Mouse (Mus musculus) liver, postnatal 0 days (tissue): Measurements from ENCODE around the gene Hist2h3b. TPM values are rescaled to one million over a fixed set of nuclear protein-coding genes. Genes with fewer than 3 reads are reported as not detected.

Source experiments
- ATAC-seq: fragments of 200-750 bp; cut with Nextera tagmentation; 2 replicates; pipeline ENCODE4 v1.8.0; 2017; ENCODE audit warnings: mild to moderate bottlenecking, moderate library complexity
- DNase-seq: peaks from one replicate; pipeline ENCODE4 v3.0.0-alpha.2; 2016
- H3K27ac ChIP-seq: fragments of 300-500 bp; sonication (generic); 2 replicates; pipeline ENCODE4 v1.5.1; 2014; ENCODE audit warnings: antibody characterized with exemption, moderate library complexity, mild to moderate bottlenecking, low read depth
- H3K27me3 ChIP-seq: fragments of 300-500 bp; sonication (generic); 2 replicates; pipeline ENCODE4 v1.6.1; 2014; ENCODE audit warnings: low read length, control low read depth, mixed read lengths; ENCODE audit not compliant: insufficient read depth
- H3K36me3 ChIP-seq: fragments of 300-500 bp; sonication (generic); replicated peaks from 2 replicates; pipeline ENCODE4 v1.6.1; 2014; ENCODE audit warnings: mild to moderate bottlenecking, control low read depth, low read length, moderate library complexity, mixed read lengths; ENCODE audit not compliant: insufficient read depth
- H3K4me1 ChIP-seq: fragments of 300-500 bp; sonication (generic); 2 replicates; pipeline ENCODE4 v1.6.1; 2014; ENCODE audit warnings: antibody characterized with exemption, mild to moderate bottlenecking, control low read depth; ENCODE audit not compliant: insufficient read depth
- H3K4me2 ChIP-seq: fragments of 300-500 bp; sonication (generic); 2 replicates; pipeline ENCODE4 v1.6.1; 2014; ENCODE audit warnings: low read depth, mild to moderate bottlenecking, low read length, moderate library complexity, mixed read lengths
- H3K4me3 ChIP-seq: fragments of 300-500 bp; sonication (generic); 2 replicates; pipeline ENCODE4 v1.5.1; 2014; ENCODE audit warnings: low read depth, low read length
- H3K9ac ChIP-seq: fragments of 300-500 bp; sonication (generic); replicated peaks from 2 replicates; pipeline ENCODE4 v1.6.1; 2014; ENCODE audit warnings: mild to moderate bottlenecking, moderate library complexity
- H3K9me3 ChIP-seq: fragments of 300-500 bp; sonication (generic); 2 replicates; pipeline ENCODE4 v1.6.1; 2016; ENCODE audit warnings: mild to moderate bottlenecking, control low read depth, low read length, mixed read lengths
- CTCF ChIP-seq: sonication (generic); IDR thresholded peaks from 2 replicates; pipeline ENCODE4 v1.5.1; 2016; ENCODE audit warnings: antibody characterized with exemption, low read depth
- EP300 ChIP-seq: IDR thresholded peaks from 2 replicates; pipeline ENCODE4 v1.6.1; 2016; ENCODE audit warnings: antibody characterized with exemption, low read depth, mild to moderate bottlenecking
- WGBS: fragments of 180-500 bp; shearing (Covaris S2); extraction: QIAGEN DNeasy Blood & Tissue Kit; methylation state at CpG from one replicate; pipeline ENCODE4 v1.1.7; 2014; ENCODE audit not compliant: insufficient replicate concordance; 5-methylcytosine and 5-hydroxymethylcytosine counted together
- polyA plus RNA-seq: library from polyadenylated mRNA; unstranded; fragments of >200 nt; fragmentation: Nextera tagmentation; extraction: Ambion mirVana; gene quantifications from 2 replicates; pipeline ENCODE4 v1.2.1, GENCODE M21; 2015

The Hist2h3b gene
- polyA plus RNA-seq, 1 experiment from 2014 or later = 84.5 TPM

DNA sequence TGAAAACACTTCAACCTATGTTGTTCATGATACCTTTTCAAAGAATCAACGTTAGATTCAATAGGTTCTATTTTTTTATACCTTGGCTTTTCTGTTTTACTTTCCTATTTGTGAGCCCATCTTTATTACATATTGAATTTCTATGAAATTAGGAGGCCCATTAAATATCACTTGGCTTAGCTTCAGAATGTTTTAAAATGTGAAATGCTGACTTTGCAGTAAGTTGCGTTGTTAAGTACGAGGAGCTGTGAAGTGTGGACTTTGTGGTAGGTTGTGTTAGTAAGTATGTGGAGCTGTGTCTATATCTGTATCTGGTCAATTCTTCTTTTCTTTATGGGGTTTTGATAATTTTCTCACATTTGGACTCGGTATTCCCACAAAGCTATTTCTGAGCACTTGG is 29.9 kb downstream of the Hist2h3b start:
- Histone ChIP-seq H3K4me2 (no peak overlapping the region), H3K9me3 (no peaks in the 10 kb centered on the region), H3K27me3 (no peaks in the 10 kb centered on the region), H3K4me1 (peaks cover 2% of the 10 kb centered on the region; the same call in 1 of the 2 replicates), H3K36me3 (no peaks in the 10 kb centered on the region), H3K4me3 (no peak overlapping the region), H3K27ac (no peak overlapping the region), H3K9ac (no peak overlapping the region)
- ATAC-seq (no peak), DNase-seq (no peak)
- no peak for TF ChIP-seq CTCF
- 84% methylated on average over 4 of the region's 4 CpGs for WGBS

DNA sequence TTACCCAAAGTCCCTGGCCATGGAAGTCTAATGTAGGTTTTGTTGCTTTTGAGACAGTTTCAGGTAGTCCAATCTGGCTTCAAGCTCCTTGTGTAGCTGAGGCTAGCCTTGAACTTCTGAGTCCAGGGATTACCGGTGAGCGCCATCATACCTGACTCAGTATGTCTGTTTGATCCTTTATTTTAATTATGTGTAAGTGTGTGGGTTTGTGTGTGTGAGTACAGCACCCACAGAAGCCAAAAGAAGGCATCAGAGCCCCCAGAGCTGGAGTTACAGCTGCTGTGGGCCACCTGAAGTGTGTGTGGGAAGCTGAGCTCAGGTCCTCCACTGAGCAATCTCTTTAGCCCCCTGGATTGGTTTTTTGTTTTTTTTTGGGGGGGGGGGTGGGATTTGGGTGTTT is 31.1 kb downstream of the Hist2h3b start:
- no peak for DNase-seq
- Histone ChIP-seq H3K4me3 (no peak overlapping the region), H3K27ac (no peak overlapping the region), H3K9ac (no peak overlapping the region), H3K27me3 (no peaks in the 10 kb centered on the region), H3K4me2 (no peak overlapping the region), H3K9me3 (no peaks in the 10 kb centered on the region), H3K36me3 (no peaks in the 10 kb centered on the region), H3K4me1 (no peaks in the 10 kb centered on the region; the same call in 1 of the 2 replicates)
- ATAC-seq = no peak
- 93% methylated on average over 2 of the region's 2 CpGs for WGBS
- TF ChIP-seq CTCF (no peak), EP300 (no peak)

DNA sequence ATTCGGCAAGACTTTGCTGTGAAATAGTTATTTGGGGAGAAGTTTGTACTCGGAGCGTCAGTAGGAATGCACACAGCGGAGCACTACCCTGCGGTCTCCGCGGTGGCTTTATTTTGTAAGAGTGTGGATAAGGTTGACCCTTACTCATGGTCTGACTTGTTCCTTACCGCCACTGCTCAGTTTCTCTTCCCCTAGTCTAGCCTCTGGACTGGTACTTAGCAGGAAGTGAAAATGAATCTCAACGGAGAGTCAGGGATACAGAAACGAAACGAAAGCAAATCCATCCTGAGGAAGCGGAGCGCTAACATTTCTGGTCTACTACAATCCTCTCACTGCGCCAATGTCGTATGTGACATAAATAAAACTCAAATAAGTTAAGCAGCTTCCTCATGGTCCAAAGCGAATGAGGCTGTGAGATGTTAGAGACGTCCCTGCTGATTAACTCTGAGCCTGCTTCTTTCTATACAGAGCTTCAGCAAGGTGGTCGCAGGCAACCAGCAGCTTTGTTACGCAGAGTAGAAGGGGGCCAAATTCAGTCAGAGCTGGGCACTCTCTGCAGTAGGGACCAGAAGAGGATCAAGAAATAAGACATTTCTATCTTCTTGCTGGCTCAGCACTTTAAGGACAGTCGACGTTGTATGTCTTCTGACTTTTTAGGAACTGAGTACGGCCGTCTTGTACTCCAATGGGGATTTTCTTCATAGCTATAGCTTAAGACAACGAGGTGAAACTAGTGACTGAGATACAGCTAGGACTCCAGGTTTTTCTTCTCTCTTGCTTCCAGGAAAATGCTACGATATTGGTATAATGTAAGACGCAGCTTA is 32.5 kb downstream of the Hist2h3b start:
- 50% methylated on average over 26 of the region's 26 CpGs for WGBS
- Histone ChIP-seq H3K9ac (no peak overlapping the region; the same call in 1 of the 2 replicates), H3K4me2 (peak overlapping the region; percentile 61), H3K36me3 (no peaks in the 10 kb centered on the region), H3K9me3 (no peaks in the 10 kb centered on the region), H3K4me1 (no peaks in the 10 kb centered on the region; the same call in 1 of the 2 replicates), H3K27me3 (no peaks in the 10 kb centered on the region), H3K4me3 (peak overlapping the region; percentile 37), H3K27ac (peak overlapping the region; percentile 75)
- DNase-seq (no peak), ATAC-seq (peak; percentile 75)
- TF ChIP-seq EP300 (no peak), CTCF (no peak)

DNA sequence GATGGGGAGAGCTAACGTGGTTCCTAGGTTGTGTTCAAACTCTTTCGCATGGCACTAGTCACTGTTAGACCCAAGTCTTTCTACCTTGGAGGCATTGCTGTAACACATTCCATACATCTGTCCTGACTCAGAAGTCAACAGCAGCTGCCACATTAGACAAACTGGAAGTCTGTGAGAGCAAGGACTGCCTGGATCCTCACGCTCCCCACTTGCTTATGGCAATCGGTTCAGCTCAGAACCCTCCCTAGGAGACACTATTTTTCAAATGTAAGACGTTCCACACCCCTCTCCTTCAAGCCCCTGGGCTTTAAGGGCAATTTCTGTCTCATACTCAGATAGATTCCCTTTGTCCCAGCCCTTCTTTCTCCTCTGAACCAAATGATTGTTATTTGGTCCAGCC is 33.6 kb downstream of the Hist2h3b start:
- H3K27me3 ChIP-seq = no peaks in the 10 kb centered on the region
- peak overlapping the region; percentile 45; the same call in 1 of the 2 replicates for H3K27ac ChIP-seq
- no peaks in the 10 kb centered on the region for H3K36me3 ChIP-seq
- no peak overlapping the region for H3K4me3 ChIP-seq
- H3K9me3 ChIP-seq = no peaks in the 10 kb centered on the region
- H3K4me1 ChIP-seq = no peaks in the 10 kb centered on the region; the same call in 1 of the 2 replicates
- ATAC-seq (no peak), DNase-seq (no peak)
- TF ChIP-seq EP300 (no peak), CTCF (no peak)
- H3K4me2 ChIP-seq = no peak overlapping the region
- no peak overlapping the region for H3K9ac ChIP-seq
- WGBS = 76% methylated on average over 5 of the region's 5 CpGs

DNA sequence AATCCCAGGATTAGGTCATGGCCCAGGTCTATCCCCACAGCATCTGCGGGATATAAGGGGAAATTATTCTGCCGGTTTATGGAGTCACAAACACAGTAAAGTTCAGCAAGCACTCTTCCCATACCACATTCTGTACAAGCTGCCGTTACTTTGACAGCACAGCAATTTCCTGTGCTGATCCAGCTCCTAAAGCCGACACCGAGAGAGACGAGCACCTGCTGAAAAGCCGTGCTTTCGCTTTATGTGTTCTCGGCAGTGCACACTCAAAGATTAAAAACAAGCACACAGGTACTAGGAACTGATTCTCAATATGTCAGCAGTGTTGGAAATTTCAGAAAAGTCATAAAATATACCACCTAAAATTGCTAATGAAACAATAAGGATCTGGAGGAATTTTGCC is 38.1 kb downstream of the Hist2h3b start:
- Histone ChIP-seq H3K9me3 (no peaks in the 10 kb centered on the region), H3K36me3 (no peaks in the 10 kb centered on the region), H3K4me3 (no peak overlapping the region), H3K4me2 (no peak overlapping the region), H3K9ac (no peak overlapping the region), H3K27me3 (no peaks in the 10 kb centered on the region), H3K4me1 (no peaks in the 10 kb centered on the region), H3K27ac (no peak overlapping the region)
- TF ChIP-seq CTCF (no peak), EP300 (no peak)
- ATAC-seq (no peak), DNase-seq (no peak)
- 52% methylated on average over 9 of the region's 9 CpGs for WGBS

DNA sequence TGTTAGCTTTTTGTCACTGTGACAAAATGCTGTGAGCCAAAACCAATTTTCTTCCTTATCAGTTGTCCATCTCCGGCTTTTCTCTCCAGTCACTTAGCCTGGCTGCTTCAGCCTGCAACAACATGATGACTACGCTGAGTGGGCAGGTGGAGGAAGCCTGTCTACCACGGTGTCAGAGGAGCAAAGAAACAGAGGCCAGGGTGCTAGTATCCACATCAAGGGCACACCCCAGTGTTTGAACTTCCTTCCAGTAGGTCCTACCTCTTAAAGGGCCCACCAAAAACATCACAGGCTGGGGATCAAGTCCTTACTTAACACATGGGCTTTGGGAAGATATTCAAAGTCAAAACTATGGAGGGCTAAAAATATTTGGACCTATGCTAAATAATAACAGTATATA is 41.0 kb downstream of the Hist2h3b start:
- Histone ChIP-seq H3K36me3 (no peaks in the 10 kb centered on the region), H3K9me3 (no peaks in the 10 kb centered on the region), H3K4me3 (no peak overlapping the region), H3K4me1 (no peaks in the 10 kb centered on the region), H3K27ac (no peak overlapping the region), H3K9ac (no peak overlapping the region), H3K27me3 (no peaks in the 10 kb centered on the region), H3K4me2 (no peak overlapping the region)
- no peak for TF ChIP-seq CTCF
- no peak for TF ChIP-seq EP300
- DNase-seq = no peak
- WGBS = 45% methylated on average over 3 of the region's 3 CpGs
- ATAC-seq = no peak
